Mouse (Mus musculus): ENCODE results near the gene Med31. TPM values are rescaled to one million over a fixed set of nuclear protein-coding genes. Genes with fewer than 3 reads are reported as not detected.
"Not testable (repeated sequence)": the region's sequence is repeated elsewhere in the genome, so short reads cannot be mapped to it uniquely, and the experiment has no call there.

Gene Med31
- polyA plus RNA-seq, 1 experiment from 2014 or later = 32.6 TPM

- no peak overlapping the region for H3K9ac ChIP-seq (ENCODE audit: low read length)
- no peak overlapping the region for H3K4me3 ChIP-seq (replicated peaks; ENCODE audit: low read length)
- 90% methylated on average over 5 of the region's 5 CpGs for WGBS
- H3K27ac ChIP-seq (ENCODE audit: low read length) = no peak overlapping the region
- H3K4me2 ChIP-seq (ENCODE audit: low read depth, low read length) = no peak overlapping the region
- H3K4me1 ChIP-seq (ENCODE audit: control insufficient read depth, insufficient read depth, low read length) = no peaks in the 10 kb centered on the region
- H3K36me3 ChIP-seq (ENCODE audit: control insufficient read depth, insufficient read depth, low read length) = peaks cover 9% of the 10 kb centered on the region
- no peaks in the 10 kb centered on the region for H3K9me3 ChIP-seq (replicated peaks; ENCODE audit: control insufficient read depth, low read length)
- ATAC-seq (ENCODE audit: insufficient read depth, low FRiP score) = no peak
- H3K27me3 ChIP-seq (ENCODE audit: control insufficient read depth, insufficient read depth, low read length) = no peaks in the 10 kb centered on the region
Observed at GRCm38 (mm10) chr11:72180556-72180955, 34.8 kb downstream of the Med31 start.

GRCm38 (mm10) chr11:72176553-72176952, 38.8 kb downstream of the Med31 start:
- ATAC-seq (ENCODE audit: insufficient read depth, low FRiP score) = no peak
- Histone ChIP-seq H3K9me3 (replicated peaks; ENCODE audit: control insufficient read depth, low read length) (no peaks in the 10 kb centered on the region), H3K9ac (ENCODE audit: low read length) (no peak overlapping the region), H3K4me2 (ENCODE audit: low read depth, low read length) (no peak overlapping the region), H3K36me3 (ENCODE audit: control insufficient read depth, insufficient read depth, low read length) (peaks cover 6% of the 10 kb centered on the region), H3K4me1 (ENCODE audit: control insufficient read depth, insufficient read depth, low read length) (no peaks in the 10 kb centered on the region), H3K27me3 (ENCODE audit: control insufficient read depth, insufficient read depth, low read length) (no peaks in the 10 kb centered on the region), H3K27ac (ENCODE audit: low read length) (no peak overlapping the region), H3K4me3 (replicated peaks; ENCODE audit: low read length) (no peak overlapping the region)
- 72% methylated on average over 3 of the region's 3 CpGs for WGBS

GRCm38 (mm10) chr11:72175966-72176365, 39.4 kb downstream of the Med31 start:
- Histone ChIP-seq H3K27ac (ENCODE audit: low read length) (no peak overlapping the region), H3K9ac (ENCODE audit: low read length) (no peak overlapping the region), H3K36me3 (ENCODE audit: control insufficient read depth, insufficient read depth, low read length) (peaks cover 5% of the 10 kb centered on the region; the same call in 1 of the 2 replicates), H3K4me1 (ENCODE audit: control insufficient read depth, insufficient read depth, low read length) (no peaks in the 10 kb centered on the region), H3K4me2 (ENCODE audit: low read depth, low read length) (no peak overlapping the region), H3K9me3 (replicated peaks; ENCODE audit: control insufficient read depth, low read length) (no peaks in the 10 kb centered on the region), H3K4me3 (replicated peaks; ENCODE audit: low read length) (no peak overlapping the region), H3K27me3 (ENCODE audit: control insufficient read depth, insufficient read depth, low read length) (no peaks in the 10 kb centered on the region)
- ATAC-seq (ENCODE audit: insufficient read depth, low FRiP score) = no peak
- 84% methylated on average over 5 of the region's 5 CpGs for WGBS

- Histone ChIP-seq H3K27ac (ENCODE audit: low read length) (no peak overlapping the region), H3K9ac (ENCODE audit: low read length) (no peak overlapping the region), H3K4me1 (ENCODE audit: control insufficient read depth, insufficient read depth, low read length) (no peaks in the 10 kb centered on the region), H3K4me2 (ENCODE audit: low read depth, low read length) (no peak overlapping the region), H3K27me3 (ENCODE audit: control insufficient read depth, insufficient read depth, low read length) (no peaks in the 10 kb centered on the region), H3K9me3 (replicated peaks; ENCODE audit: control insufficient read depth, low read length) (no peaks in the 10 kb centered on the region), H3K36me3 (ENCODE audit: control insufficient read depth, insufficient read depth, low read length) (peaks cover 5% of the 10 kb centered on the region; the same call in 1 of the 2 replicates), H3K4me3 (replicated peaks; ENCODE audit: low read length) (no peak overlapping the region)
- WGBS = 92% methylated on average over 6 of the region's 6 CpGs
- ATAC-seq (ENCODE audit: insufficient read depth, low FRiP score) = no peak
Observed at GRCm38 (mm10) chr11:72174721-72175120, 40.7 kb downstream of the Med31 start.

- Histone ChIP-seq H3K9ac (ENCODE audit: low read length) (no peak overlapping the region), H3K36me3 (ENCODE audit: control insufficient read depth, insufficient read depth, low read length) (peaks cover 5% of the 10 kb centered on the region; the same call in 1 of the 2 replicates), H3K4me1 (ENCODE audit: control insufficient read depth, insufficient read depth, low read length) (no peaks in the 10 kb centered on the region), H3K27ac (ENCODE audit: low read length) (no peak overlapping the region), H3K4me2 (ENCODE audit: low read depth, low read length) (no peak overlapping the region), H3K9me3 (replicated peaks; ENCODE audit: control insufficient read depth, low read length) (no peaks in the 10 kb centered on the region), H3K4me3 (replicated peaks; ENCODE audit: low read length) (no peak overlapping the region), H3K27me3 (ENCODE audit: control insufficient read depth, insufficient read depth, low read length) (no peaks in the 10 kb centered on the region)
- 88% methylated on average over 5 of the region's 5 CpGs for WGBS
- ATAC-seq (ENCODE audit: insufficient read depth, low FRiP score) = no peak
Observed at GRCm38 (mm10) chr11:72173506-72173905, 41.9 kb downstream of the Med31 start.

- H3K9me3 ChIP-seq (replicated peaks; ENCODE audit: control insufficient read depth, low read length); H3K36me3 ChIP-seq (ENCODE audit: control insufficient read depth, insufficient read depth, low read length); H3K27me3 ChIP-seq (ENCODE audit: control insufficient read depth, insufficient read depth, low read length); H3K4me1 ChIP-seq (ENCODE audit: control insufficient read depth, insufficient read depth, low read length); H3K9ac ChIP-seq (ENCODE audit: low read length); H3K27ac ChIP-seq (ENCODE audit: low read length); H3K4me2 ChIP-seq (ENCODE audit: low read depth, low read length); H3K4me3 ChIP-seq (replicated peaks; ENCODE audit: low read length); ATAC-seq (ENCODE audit: insufficient read depth, low FRiP score): not testable (repeated sequence)
- 73% methylated on average over 4 of the region's 4 CpGs for WGBS
Observed at GRCm38 (mm10) chr11:72171906-72172305, 43.5 kb downstream of the Med31 start.

GRCm38 (mm10) chr11:72169871-72170270, 45.5 kb downstream of the Med31 start:
- Histone ChIP-seq H3K36me3 (ENCODE audit: control insufficient read depth, insufficient read depth, low read length) (0 out of 2 replicates have a peak, but pooled peaks cover 3% of the 10 kb centered on the region), H3K9me3 (replicated peaks; ENCODE audit: control insufficient read depth, low read length) (no peaks in the 10 kb centered on the region), H3K4me2 (ENCODE audit: low read depth, low read length) (no peak overlapping the region), H3K27me3 (ENCODE audit: control insufficient read depth, insufficient read depth, low read length) (no peaks in the 10 kb centered on the region), H3K4me3 (replicated peaks; ENCODE audit: low read length) (no peak overlapping the region), H3K9ac (ENCODE audit: low read length) (no peak overlapping the region), H3K4me1 (ENCODE audit: control insufficient read depth, insufficient read depth, low read length) (no peaks in the 10 kb centered on the region), H3K27ac (ENCODE audit: low read length) (no peak overlapping the region)
- whole genome bisulfite sequencing = 77% methylated on average over 4 of the region's 4 CpGs
- no peak for ATAC-seq (ENCODE audit: insufficient read depth, low FRiP score)

- no peak for ATAC-seq (ENCODE audit: insufficient read depth, low FRiP score)
- Histone ChIP-seq H3K27ac (ENCODE audit: low read length) (no peak overlapping the region), H3K9ac (ENCODE audit: low read length) (no peak overlapping the region), H3K4me2 (ENCODE audit: low read depth, low read length) (no peak overlapping the region), H3K9me3 (replicated peaks; ENCODE audit: control insufficient read depth, low read length) (no peaks in the 10 kb centered on the region), H3K36me3 (ENCODE audit: control insufficient read depth, insufficient read depth, low read length) (0 out of 2 replicates have a peak, but pooled peaks cover 3% of the 10 kb centered on the region), H3K4me1 (ENCODE audit: control insufficient read depth, insufficient read depth, low read length) (no peaks in the 10 kb centered on the region), H3K4me3 (replicated peaks; ENCODE audit: low read length) (no peak overlapping the region), H3K27me3 (ENCODE audit: control insufficient read depth, insufficient read depth, low read length) (no peaks in the 10 kb centered on the region)
- WGBS = 87% methylated on average over 2 of the region's 2 CpGs
Observed at GRCm38 (mm10) chr11:72163198-72163597, 52.2 kb downstream of the Med31 start.

Data from stomach, embryonic 16.5 days (tissue).